Mouse (Mus musculus) small intestine, adult 2 months (tissue): ENCODE measurements around the gene Tcirg1.

Experiments
- CTCF ChIP-seq: fragments of 200-500 bp; IDR thresholded peaks from 2 replicates; pipeline ENCODE4 v1.5.1; 2012; ENCODE audit warnings: low read depth, mild to moderate bottlenecking, control low read depth, inconsistent platforms, low read length, moderate library complexity, mixed read lengths; ENCODE audit not compliant: insufficient replicate concordance, insufficient read length; ENCODE audit errors: extremely low read depth
- POLR2A ChIP-seq: fragments of 200-500 bp; IDR thresholded peaks from 2 replicates; pipeline ENCODE4 v1.6.1; 2012; ENCODE audit warnings: low read depth, mild to moderate bottlenecking, control low read depth, inconsistent platforms, low read length, moderate library complexity

DNA sequence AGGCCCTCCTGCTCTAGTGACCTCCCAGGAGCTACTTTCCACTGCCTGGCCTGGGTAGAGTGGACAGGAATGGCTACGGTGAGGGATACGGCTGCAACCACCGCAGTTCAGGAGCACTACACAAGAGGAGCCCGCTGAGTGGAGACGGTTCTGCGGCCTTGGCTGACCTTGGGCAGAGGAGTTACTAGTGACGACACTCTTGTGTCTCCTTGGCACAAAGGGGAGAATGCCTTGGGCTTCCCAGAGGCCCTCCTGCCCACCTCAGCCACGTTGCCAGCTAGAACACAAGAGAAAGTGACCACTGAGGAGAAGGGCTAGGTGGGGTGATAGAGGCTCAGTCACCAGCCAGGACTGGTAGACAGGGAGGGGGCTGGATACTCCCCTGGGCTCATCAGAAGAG, 17.3 kb upstream of the Tcirg1 start:
- no peak for TF ChIP-seq POLR2A
- no peak for TF ChIP-seq CTCF
